Mouse (Mus musculus): ENCODE results near the gene Gys1.

DNA sequence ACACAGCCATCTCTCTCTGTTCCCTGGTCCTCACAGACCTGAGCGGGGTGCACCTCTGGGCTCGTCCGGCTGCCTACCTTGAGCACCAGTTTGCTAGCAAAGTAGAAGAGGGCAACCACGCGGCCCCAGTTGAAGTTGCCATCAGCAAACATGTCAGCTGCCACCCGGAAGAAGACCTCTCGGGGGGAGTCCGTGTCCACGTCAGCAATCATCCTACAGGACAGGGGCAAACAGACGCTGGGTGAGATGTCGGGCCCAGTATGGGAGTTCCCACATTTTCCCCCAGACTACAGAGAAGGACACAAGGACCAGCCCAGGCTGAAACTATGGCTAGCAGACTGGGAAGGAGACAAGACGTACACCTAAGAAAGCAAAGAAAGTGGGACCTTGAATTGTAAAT, 30.5 kb downstream of the Gys1 start:
- TF ChIP-seq CTCF (conservative IDR thresholded peaks at IDR 0.05 in 1 of 2, IDR thresholded peaks at IDR 0.05 in 1 of 2; ENCODE audit: low read depth in 2 of 2, low read length in 2 of 2) (no peak), POLR2A (IDR thresholded peaks at IDR 0.05; ENCODE audit: low read depth, low read length) (no peak; the same call in 1 of the 2 replicates), POLR2AphosphoS2 (IDR thresholded peaks at IDR 0.05; ENCODE audit: low read depth, low read length) (no peak), MAX (IDR thresholded peaks at IDR 0.05; ENCODE audit: low read length) (no peak)

Measured in CH12.LX (cell line).